Mouse (Mus musculus) myocyte (in vitro differentiated cells): ENCODE data around the gene Fhl2. TPM values are rescaled to one million over a fixed set of nuclear protein-coding genes. Genes with fewer than 3 reads are reported as not detected.
A peak's percentile ranks its signal among the peaks of the same experiment; 100 is the strongest.

Experiments used
- H3K27me3 ChIP-seq: one replicate; pipeline ENCODE4 v1.6.1; 2011; ENCODE audit not compliant: control insufficient read depth, insufficient read depth, insufficient read length
- H3K36me3 ChIP-seq: one replicate; pipeline ENCODE4 v1.6.1; 2011; ENCODE audit not compliant: control insufficient read depth, insufficient read depth
- H3K4me2 ChIP-seq: one replicate; pipeline ENCODE4 v1.6.1; 2011; ENCODE audit warnings: low read depth, control low read depth
- H3K4me3 ChIP-seq: one replicate; pipeline ENCODE4 v1.5.1; 2011; ENCODE audit warnings: mild to moderate bottlenecking, control low read depth, moderate library complexity
- H3K79me2 ChIP-seq: one replicate; pipeline ENCODE4 v1.6.1; 2011; ENCODE audit not compliant: control insufficient read depth, insufficient read depth
- H3ac ChIP-seq: one replicate; pipeline ENCODE4 v1.6.1; 2011; ENCODE audit not compliant: control insufficient read depth, insufficient read length
- CEBPB ChIP-seq: IDR thresholded peaks from 2 replicates; pipeline ENCODE4 v1.6.1; 2011; ENCODE audit warnings: mild to moderate bottlenecking, moderate library complexity; ENCODE audit not compliant: poor library complexity, insufficient read depth, severe bottlenecking
- E2F4 ChIP-seq: IDR thresholded peaks from one replicate; pipeline ENCODE4 v1.6.1; 2011; ENCODE audit warnings: mild to moderate bottlenecking, control low read depth, moderate library complexity; ENCODE audit not compliant: insufficient read depth
- MAX ChIP-seq: IDR thresholded peaks from one replicate; pipeline ENCODE4 v1.6.1; 2011; ENCODE audit warnings: low read depth, mild to moderate bottlenecking, control low read depth
- MYOD1 ChIP-seq, 3 experiments: IDR thresholded peaks; one replicate each; pipeline ENCODE4 v1.6.1; 2011; ENCODE audit warnings: control low read depth in 2 of 3, low read depth in 2 of 3, mild to moderate bottlenecking in 2 of 3, moderate library complexity in 1 of 3; ENCODE audit not compliant: insufficient read length in 2 of 3, control insufficient read depth in 1 of 3
- MYOG ChIP-seq, 3 experiments: IDR thresholded peaks; one replicate each; pipeline ENCODE4 v1.6.1; 2011; ENCODE audit warnings: control low read depth in 2 of 3, low read depth in 2 of 3, mild to moderate bottlenecking in 2 of 3; ENCODE audit not compliant: insufficient read length in 2 of 3, control insufficient read depth in 1 of 3, insufficient read depth in 1 of 3
- POLR2A ChIP-seq: IDR thresholded peaks from one replicate; pipeline ENCODE4 v1.6.1; 2011; ENCODE audit warnings: low read depth, mild to moderate bottlenecking, control low read depth, moderate library complexity; ENCODE audit not compliant: insufficient read length
- POLR2AphosphoS2 ChIP-seq: IDR thresholded peaks from one replicate; pipeline ENCODE4 v1.6.1; 2011; ENCODE audit warnings: low read depth, control low read depth; ENCODE audit not compliant: insufficient read length
- REST ChIP-seq: IDR thresholded peaks from one replicate; pipeline ENCODE4 v1.6.1; 2011; ENCODE audit warnings: mild to moderate bottlenecking, control low read depth, moderate library complexity; ENCODE audit not compliant: insufficient read depth, insufficient read length
- SRF ChIP-seq: IDR thresholded peaks from one replicate; pipeline ENCODE4 v1.6.1; 2011; ENCODE audit warnings: low read depth; ENCODE audit not compliant: control insufficient read depth, insufficient read length
- TCF12 ChIP-seq: IDR thresholded peaks from one replicate; pipeline ENCODE4 v1.6.1; 2011; ENCODE audit warnings: mild to moderate bottlenecking, control low read depth; ENCODE audit not compliant: poor library complexity, insufficient read depth, severe bottlenecking
- TCF3 ChIP-seq: IDR thresholded peaks from one replicate; pipeline ENCODE4 v1.6.1; 2011; ENCODE audit warnings: low read depth, control low read depth; ENCODE audit not compliant: insufficient read length
- USF1 ChIP-seq: IDR thresholded peaks from one replicate; pipeline ENCODE4 v1.6.1; 2011; ENCODE audit warnings: low read depth, mild to moderate bottlenecking, control low read depth, moderate library complexity
- polyA plus RNA-seq: library from polyadenylated mRNA; unstranded; fragments of >200 nt; fragmentation: generic; extraction: Trizol; gene quantifications from one replicate; pipeline ENCODE4 v1.2.1, GENCODE M21; 2012; ENCODE audit warnings: missing spikeins

The Fhl2 gene
- polyA plus RNA-seq, 1 experiment, result 58.2 TPM

- Histone ChIP-seq H3K79me2 (no peaks in the 10 kb centered on the region), H3K27me3 (no peaks in the 10 kb centered on the region), H3K4me2 (no peak overlapping the region), H3ac (no peak overlapping the region), H3K36me3 (no peaks in the 10 kb centered on the region), H3K4me3 (no peak overlapping the region)
- TF ChIP-seq USF1 (no peak), SRF (no peak), MAX (no peak), E2F4 (no peak), TCF12 (no peak), MYOD1 (IDR thresholded peaks at IDR 0.05; ENCODE audit: control insufficient read depth in 1 of 3, insufficient read length in 2 of 3, low read depth in 2 of 3) (peak in 2 of 3 experiments; percentile 64 to 77), POLR2A (no peak), MYOG (IDR thresholded peaks at IDR 0.05; ENCODE audit: control insufficient read depth in 1 of 3, insufficient read depth in 1 of 3, insufficient read length in 2 of 3, low read depth in 2 of 3) (peak in 2 of 3 experiments; percentile 20 to 21), REST (no peak), TCF3 (no peak), CEBPB (no peak), POLR2AphosphoS2 (no peak)
These were observed 26.3 kb upstream of the Fhl2 start for GRCm38 (mm10) chr1:43223097-43223496.

GRCm38 (mm10) chr1:43218016-43218680, 21.4 kb upstream of the Fhl2 start:
- H3K27me3 ChIP-seq, result no peaks in the 10 kb centered on the region
- no peaks in the 10 kb centered on the region for H3K36me3 ChIP-seq
- H3K4me3 ChIP-seq, result no peak overlapping the region
- TF ChIP-seq SRF, result no peak
- no peak for TF ChIP-seq TCF3
- peak in 1 of 3 experiments; percentile 10 for TF ChIP-seq MYOG (IDR thresholded peaks at IDR 0.05; ENCODE audit: control insufficient read depth in 1 of 3, insufficient read depth in 1 of 3, insufficient read length in 2 of 3, low read depth in 2 of 3)
- TF ChIP-seq POLR2AphosphoS2, result no peak
- TF ChIP-seq REST, result no peak
- TF ChIP-seq MYOD1 (IDR thresholded peaks at IDR 0.05; ENCODE audit: control insufficient read depth in 1 of 3, insufficient read length in 2 of 3, low read depth in 2 of 3), result peak in 2 of 3 experiments; percentile 12 to 14
- no peak for TF ChIP-seq CEBPB
- peak overlapping the region; percentile 13 for H3K4me2 ChIP-seq
- no peak overlapping the region for H3ac ChIP-seq
- H3K79me2 ChIP-seq, result no peaks in the 10 kb centered on the region

GRCm38 (mm10) chr1:43215601-43216000, 18.8 kb upstream of the Fhl2 start:
- Histone ChIP-seq H3ac (no peak overlapping the region), H3K79me2 (no peaks in the 10 kb centered on the region), H3K4me2 (no peak overlapping the region), H3K36me3 (no peaks in the 10 kb centered on the region), H3K4me3 (no peak overlapping the region), H3K27me3 (no peaks in the 10 kb centered on the region)
- TF ChIP-seq USF1, result no peak

GRCm38 (mm10) chr1:43211274-43211673, 14.5 kb upstream of the Fhl2 start:
- Histone ChIP-seq H3K4me3 (no peak overlapping the region), H3K79me2 (no peaks in the 10 kb centered on the region), H3K27me3 (no peaks in the 10 kb centered on the region), H3K4me2 (no peak overlapping the region), H3K36me3 (no peaks in the 10 kb centered on the region), H3ac (no peak overlapping the region)
- TF ChIP-seq CEBPB, result no peak
- no peak for TF ChIP-seq REST
- no peak for TF ChIP-seq TCF3
- TF ChIP-seq MYOD1 (IDR thresholded peaks at IDR 0.05; ENCODE audit: control insufficient read depth in 1 of 3, insufficient read length in 2 of 3, low read depth in 2 of 3), result peak in 2 of 3 experiments; percentile 15 to 60
- TF ChIP-seq MYOG (IDR thresholded peaks at IDR 0.05; ENCODE audit: control insufficient read depth in 1 of 3, insufficient read depth in 1 of 3, insufficient read length in 2 of 3, low read depth in 2 of 3), result peak in 1 of 3 experiments; percentile 69

- TF ChIP-seq POLR2A (no peak), SRF (no peak), REST (no peak), E2F4 (no peak), MYOG (IDR thresholded peaks at IDR 0.05; ENCODE audit: control insufficient read depth in 1 of 3, insufficient read depth in 1 of 3, insufficient read length in 2 of 3, low read depth in 2 of 3) (no peak), MYOD1 (IDR thresholded peaks at IDR 0.05; ENCODE audit: control insufficient read depth in 1 of 3, insufficient read length in 2 of 3, low read depth in 2 of 3) (no peak), POLR2AphosphoS2 (no peak), CEBPB (no peak), TCF3 (no peak), MAX (no peak), TCF12 (no peak), USF1 (no peak)
- H3K27me3 ChIP-seq, result no peaks in the 10 kb centered on the region
- H3K79me2 ChIP-seq, result no peaks in the 10 kb centered on the region
- no peaks in the 10 kb centered on the region for H3K36me3 ChIP-seq
- H3ac ChIP-seq, result no peak overlapping the region
- no peak overlapping the region for H3K4me3 ChIP-seq
- no peak overlapping the region for H3K4me2 ChIP-seq
These were observed 13.5 kb upstream of the Fhl2 start for GRCm38 (mm10) chr1:43210285-43210684.
